Mouse (Mus musculus) hindbrain, postnatal 0 days (tissue): ENCODE data around the gene Isy1. TPM values are rescaled to one million over a fixed set of nuclear protein-coding genes. Genes with fewer than 3 reads are reported as not detected.
A peak's percentile ranks its signal among the peaks of the same experiment; 100 is the strongest.

Experiments
- ATAC-seq: fragments of 200-750 bp; cut with Nextera tagmentation; 2 replicates; pipeline ENCODE4 v1.8.0; 2017; ENCODE audit warnings: mild to moderate bottlenecking, moderate TSS enrichment, moderate library complexity
- DNase-seq: peaks from one replicate; pipeline ENCODE4 v3.0.0-alpha.2; 2015; ENCODE audit warnings: low spot score
- H3K27ac ChIP-seq: fragments of 300-500 bp; sonication (generic); 2 replicates; pipeline ENCODE4 v1.5.1; 2014; ENCODE audit warnings: mild to moderate bottlenecking
- H3K27me3 ChIP-seq: fragments of 300-500 bp; sonication (generic); 2 replicates; pipeline ENCODE4 v1.6.1; 2014; ENCODE audit warnings: low read length, mixed read lengths; ENCODE audit not compliant: insufficient read depth
- H3K36me3 ChIP-seq: fragments of 300-500 bp; sonication (generic); 2 replicates; pipeline ENCODE4 v1.6.1; 2014; ENCODE audit warnings: low read length, mixed read lengths; ENCODE audit not compliant: insufficient read depth
- H3K4me1 ChIP-seq: fragments of 300-500 bp; sonication (generic); 2 replicates; pipeline ENCODE4 v1.6.1; 2014; ENCODE audit warnings: antibody characterized with exemption, low read length, mixed read lengths; ENCODE audit not compliant: insufficient read depth
- H3K4me2 ChIP-seq: fragments of 300-500 bp; sonication (generic); 2 replicates; pipeline ENCODE4 v1.6.1; 2014; ENCODE audit warnings: low read depth, mild to moderate bottlenecking, low read length, moderate library complexity, mixed read lengths
- H3K4me3 ChIP-seq: fragments of 300-500 bp; sonication (generic); 2 replicates; pipeline ENCODE4 v1.5.1; 2014; ENCODE audit warnings: low read length
- H3K9ac ChIP-seq: fragments of 300-500 bp; sonication (generic); replicated peaks from 2 replicates; pipeline ENCODE4 v1.6.1; 2014; ENCODE audit warnings: mild to moderate bottlenecking, low read length, moderate library complexity, mixed read lengths
- H3K9me3 ChIP-seq: fragments of 300-500 bp; sonication (generic); 2 replicates; pipeline ENCODE4 v1.6.1; 2016; ENCODE audit warnings: low read length, mixed read lengths
- CTCF ChIP-seq: IDR thresholded peaks from 2 replicates; pipeline ENCODE4 v1.5.1; 2016; ENCODE audit warnings: antibody characterized with exemption, control low read depth, low read depth
- WGBS: fragments of 180-500 bp; shearing (Covaris S2); extraction: QIAGEN DNeasy Blood & Tissue Kit; methylation state at CpG from one replicate; pipeline ENCODE4 v1.1.7; 2014; 5-methylcytosine and 5-hydroxymethylcytosine counted together
- polyA plus RNA-seq: library from polyadenylated mRNA; unstranded; fragments of >200 nt; fragmentation: Nextera tagmentation; extraction: Ambion mirVana; gene quantifications from 2 replicates; pipeline ENCODE4 v1.2.1, GENCODE M21; 2015
- total RNA-seq: library from RNA; depleted of rRNA; stranded (reverse); fragments of >200 nt; gene quantifications from 2 replicates; pipeline ENCODE4 v1.2.3, GENCODE M21; 2014

Isy1 gene
- total and polyA plus RNA-seq, 2 experiments from 2014 or later, result 11.3 to 27.4 TPM

DNA sequence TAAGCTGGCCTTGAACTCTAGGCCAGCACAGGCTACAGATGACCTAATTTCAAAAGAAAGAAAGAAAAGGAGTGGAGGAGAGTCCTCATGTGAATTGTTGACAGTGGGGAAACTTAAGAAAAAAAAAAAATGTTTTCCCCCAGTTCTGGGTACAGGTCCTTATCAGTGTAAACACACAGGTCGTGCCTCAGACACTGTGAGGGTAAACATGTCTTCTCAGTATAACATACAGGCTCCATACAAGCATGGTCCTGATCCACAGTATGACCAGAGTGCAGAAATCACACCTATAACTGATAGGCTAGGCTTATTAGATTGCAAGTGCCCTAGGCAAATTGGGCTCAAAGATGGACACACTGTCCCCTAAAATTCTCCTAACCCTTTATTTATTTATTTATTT lies 31.8 kb upstream of the Isy1 start:
- no peak for DNase-seq
- no peaks in the 10 kb centered on the region for H3K27me3 ChIP-seq
- ATAC-seq, result no peak
- H3K4me1 ChIP-seq, result no peaks in the 10 kb centered on the region
- TF ChIP-seq CTCF, result no peak
- no peak overlapping the region for H3K4me3 ChIP-seq
- H3K9me3 ChIP-seq, result no peaks in the 10 kb centered on the region
- no peak overlapping the region for H3K4me2 ChIP-seq
- H3K27ac ChIP-seq, result no peak overlapping the region
- no peak overlapping the region for H3K9ac ChIP-seq
- 72% methylated on average over 1 of the region's 1 CpGs for WGBS
- no peaks in the 10 kb centered on the region for H3K36me3 ChIP-seq

DNA sequence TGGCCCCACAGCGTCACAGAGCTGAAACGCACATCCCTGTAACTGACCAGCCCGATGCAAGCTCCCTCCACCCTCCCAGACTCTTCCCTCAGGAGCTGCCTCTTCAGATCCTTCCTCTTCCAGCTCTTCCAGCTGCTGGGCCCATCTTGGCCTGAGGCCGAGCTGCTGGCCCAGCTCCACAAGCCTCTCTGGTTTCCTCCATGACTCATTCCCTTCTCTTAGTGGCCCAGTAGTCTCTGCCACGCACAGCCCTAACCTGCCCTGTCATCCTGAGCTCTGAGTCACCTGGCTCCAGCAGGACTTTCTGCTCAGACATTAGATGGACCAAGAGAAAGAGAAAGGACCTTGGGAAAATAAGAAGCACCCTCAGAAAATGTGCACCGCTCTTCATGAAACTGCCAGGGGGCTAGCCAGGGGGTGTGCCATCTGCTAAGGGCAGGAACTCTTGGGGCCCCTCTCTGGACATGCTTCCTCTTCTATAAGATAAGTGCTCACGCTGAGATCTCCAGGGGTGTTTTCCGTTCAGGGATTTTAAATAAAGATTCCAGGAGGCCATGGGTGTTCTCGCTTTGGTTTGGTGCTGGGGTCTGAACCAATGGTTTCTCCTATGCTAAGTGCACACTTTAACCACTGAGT lies 30.4 kb upstream of the Isy1 start:
- ATAC-seq, result no peak
- H3K4me2 ChIP-seq, result no peak overlapping the region
- 73% methylated on average over 9 of the region's 9 CpGs for WGBS
- H3K27ac ChIP-seq, result no peak overlapping the region
- no peak for TF ChIP-seq CTCF
- no peak overlapping the region for H3K9ac ChIP-seq
- H3K27me3 ChIP-seq, result no peaks in the 10 kb centered on the region
- H3K4me1 ChIP-seq, result no peaks in the 10 kb centered on the region
- H3K9me3 ChIP-seq, result no peaks in the 10 kb centered on the region
- no peak overlapping the region for H3K4me3 ChIP-seq
- H3K36me3 ChIP-seq, result no peaks in the 10 kb centered on the region
- DNase-seq, result no peak

DNA sequence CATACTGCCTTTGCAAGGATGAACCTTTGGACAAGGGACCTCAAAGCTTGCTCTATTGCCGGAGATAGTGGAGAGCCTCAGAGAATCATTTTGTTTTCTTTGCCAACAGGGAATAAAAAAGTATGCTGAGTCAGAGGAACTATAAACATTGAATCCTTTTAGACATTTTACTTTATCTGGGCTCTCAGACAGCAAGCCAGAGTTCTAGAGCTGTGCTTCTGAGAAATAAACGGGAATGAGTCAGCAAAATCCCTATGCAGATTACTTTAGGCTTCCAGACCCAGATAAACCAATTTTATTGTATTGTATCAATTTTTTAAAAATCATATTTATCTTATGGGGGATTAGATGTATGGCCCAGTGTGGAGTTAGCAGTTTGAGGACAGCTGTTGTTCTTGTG lies 28.7 kb upstream of the Isy1 start:
- H3K4me3 ChIP-seq, result no peak overlapping the region
- H3K9me3 ChIP-seq, result no peaks in the 10 kb centered on the region
- ATAC-seq (no peak), DNase-seq (no peak)
- 76% methylated on average over 2 of the region's 2 CpGs for WGBS
- TF ChIP-seq CTCF, result no peak
- H3K27ac ChIP-seq, result no peak overlapping the region
- H3K4me1 ChIP-seq, result no peaks in the 10 kb centered on the region
- H3K9ac ChIP-seq, result no peak overlapping the region
- H3K27me3 ChIP-seq, result no peaks in the 10 kb centered on the region
- H3K4me2 ChIP-seq, result no peak overlapping the region
- no peaks in the 10 kb centered on the region for H3K36me3 ChIP-seq

GRCm38 (mm10) chr6:87866211-87866610 lies 27.6 kb upstream of the Isy1 start:
- DNase-seq (no peak), ATAC-seq (no peak)
- Histone ChIP-seq H3K4me1 (no peaks in the 10 kb centered on the region), H3K27ac (no peak overlapping the region), H3K9ac (no peak overlapping the region), H3K36me3 (no peaks in the 10 kb centered on the region), H3K9me3 (no peaks in the 10 kb centered on the region), H3K27me3 (no peaks in the 10 kb centered on the region), H3K4me2 (no peak overlapping the region), H3K4me3 (no peak overlapping the region)
- 86% methylated on average over 6 of the region's 6 CpGs for WGBS
- no peak for TF ChIP-seq CTCF

- Histone ChIP-seq H3K36me3 (no peaks in the 10 kb centered on the region), H3K9ac (no peak overlapping the region), H3K9me3 (no peaks in the 10 kb centered on the region), H3K27me3 (no peaks in the 10 kb centered on the region), H3K4me1 (no peaks in the 10 kb centered on the region), H3K4me2 (no peak overlapping the region), H3K27ac (no peak overlapping the region), H3K4me3 (no peak overlapping the region)
- WGBS, result 65% methylated on average over 1 of the region's 1 CpGs
- ATAC-seq (no peak), DNase-seq (no peak)
- TF ChIP-seq CTCF, result no peak
These were observed 18.5 kb upstream of the Isy1 start for GRCm38 (mm10) chr6:87857071-87857470.

DNA sequence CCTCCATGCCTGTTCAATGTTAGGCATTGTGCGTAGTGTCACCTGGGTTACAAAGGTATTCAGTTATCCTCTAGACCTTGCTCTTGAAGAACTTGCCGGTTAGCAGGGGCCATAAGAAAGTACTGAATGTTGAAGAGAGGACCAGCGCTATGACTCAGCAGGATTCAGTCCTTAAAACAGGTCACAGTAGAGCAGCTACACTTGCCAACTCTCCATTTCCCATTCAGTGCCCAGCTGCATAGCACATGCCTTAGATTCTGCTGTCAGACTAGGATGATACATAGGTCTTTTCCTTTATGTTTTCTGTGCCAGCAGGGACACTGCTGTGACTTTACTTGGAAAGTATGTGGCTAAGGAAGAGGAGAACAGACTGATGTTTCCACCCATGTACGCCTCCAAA lies 14.8 kb upstream of the Isy1 start:
- Histone ChIP-seq H3K27me3 (no peaks in the 10 kb centered on the region), H3K36me3 (no peaks in the 10 kb centered on the region), H3K4me3 (no peak overlapping the region), H3K4me1 (peaks cover 8% of the 10 kb centered on the region; the same call in 1 of the 2 replicates), H3K4me2 (no peak overlapping the region), H3K27ac (no peak overlapping the region), H3K9me3 (no peaks in the 10 kb centered on the region), H3K9ac (no peak overlapping the region)
- WGBS, result 82% methylated on average over 4 of the region's 4 CpGs
- ATAC-seq, result no peak
- no peak for DNase-seq
- no peak for TF ChIP-seq CTCF

DNA sequence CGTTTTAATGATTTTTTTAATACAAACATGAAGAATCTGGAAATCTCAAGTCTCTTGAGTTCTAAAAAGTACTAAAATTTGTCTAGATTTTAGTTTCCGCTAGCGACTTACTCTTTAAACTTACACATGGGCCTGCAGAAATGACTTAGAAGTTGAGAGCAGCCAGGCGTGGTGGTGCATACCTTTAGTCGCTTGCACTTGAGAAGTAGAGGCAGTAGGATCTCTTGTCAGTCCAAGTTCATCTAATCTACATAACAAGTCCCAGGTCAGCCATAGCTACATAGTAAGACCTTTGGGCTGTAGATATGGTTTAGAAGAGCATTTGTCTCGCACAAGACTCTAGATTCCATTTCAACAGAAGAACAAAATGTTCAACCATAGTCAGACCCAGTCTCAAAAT lies 13.3 kb upstream of the Isy1 start:
- WGBS, result 84% methylated on average over 6 of the region's 6 CpGs
- ATAC-seq (no peak), DNase-seq (no peak)
- Histone ChIP-seq H3K4me1 (peaks cover 9% of the 10 kb centered on the region; the same call in 1 of the 2 replicates), H3K4me2 (peak overlapping the region; percentile 83; the same call in 1 of the 2 replicates), H3K27ac (no peak overlapping the region), H3K27me3 (no peaks in the 10 kb centered on the region), H3K4me3 (no peak overlapping the region), H3K9me3 (no peaks in the 10 kb centered on the region), H3K9ac (no peak overlapping the region; the same call in 1 of the 2 replicates), H3K36me3 (no peaks in the 10 kb centered on the region)
- TF ChIP-seq CTCF, result no peak
